Mouse (Mus musculus): ENCODE results near the gene Coq7.

- TF ChIP-seq CTCF (IDR thresholded peaks at IDR 0.05; ENCODE audit: low read depth, low read length) (no peak), EP300 (IDR thresholded peaks at IDR 0.05; ENCODE audit: insufficient read depth, low read depth, low read length) (no peak)
Observed at GRCm38 (mm10) chr7:118499784-118500435, 33.2 kb downstream of the Coq7 start.
